Mouse (Mus musculus) left cerebral cortex, postnatal 14 days (tissue): ENCODE measurements around the gene Agpat1. TPM values are rescaled to one million over a fixed set of nuclear protein-coding genes. Genes with fewer than 3 reads are reported as not detected.

Source experiments
- DNase-seq, 2 experiments: peaks; one replicate each; pipeline ENCODE4 v3.0.0; 2021 to 2022; ENCODE audit warnings: low spot score in 2 of 2, mixed read lengths in 1 of 2
- intact Hi-C: fragments of 180-260 bp; cut with DNase I; formaldehyde crosslinking; loops from one replicate; pipeline ENCODE4 v1.15.1; 2025
- total RNA-seq, 2 experiments: library from RNA; stranded (reverse); gene quantifications; 2 replicates each; pipeline ENCODE4 v1.2.3; 2021

Agpat1 gene
- total RNA-seq, 2 experiments from 2014 or later: 175 to 180 TPM

GRCm38 (mm10) chr17:34599891-34600290, 4.2 kb upstream of the Agpat1 start:
- DNase-seq: no peak
- intact Hi-C loops: loop anchor here (10.0 kb wide), 2 partner anchors 565 to 635 kb away; partner anchors contain the start of genes Atp6v1g2, Col11a2, Nfkbil1 and Rxrb

DNA sequence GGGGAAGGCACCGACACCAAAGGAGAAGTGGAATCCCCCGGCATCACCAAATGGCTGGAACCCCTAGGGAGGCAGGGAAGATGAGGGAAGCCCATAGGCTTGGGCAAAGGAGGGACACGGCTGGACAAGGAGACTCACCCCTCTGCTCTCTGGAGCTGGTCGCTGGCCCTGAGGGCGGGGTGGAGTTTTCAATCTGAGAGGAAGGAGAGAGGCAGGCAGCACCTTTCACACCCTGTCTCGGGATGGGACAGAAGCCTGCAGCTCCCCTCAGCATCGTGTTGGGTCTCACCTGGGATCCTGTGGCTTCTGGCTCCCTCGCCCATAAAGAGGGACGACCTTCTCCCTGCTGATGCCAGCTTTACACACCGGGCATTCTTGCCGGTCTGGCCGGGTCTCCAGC, 2.3 kb upstream of the Agpat1 start:
- DNase-seq: no peak
- intact Hi-C loops: loop anchor here (1.0 to 10.0 kb wide), 3 partner anchors 9 to 633 kb away; partner anchors contain the start of genes Atp6v1g2, Col11a2, Nfkbil1 and Rxrb

GRCm38 (mm10) chr17:34603375-34604060, 544 bp upstream of the Agpat1 start, which contains the start of gene Rnf5:
Gene Rnf5, minus strand, starts transcription at chr17:34603690.
- DNase-seq: peak; percentile 100

GRCm38 (mm10) chr17:34604511-34605237, 612 bp downstream of the Agpat1 start:
- intact Hi-C loops: loop anchor here (10.0 kb wide), 2 partner anchors 570 to 630 kb away; partner anchors contain the start of genes Atp6v1g2, Col11a2, Nfkbil1 and Rxrb
- no peak for DNase-seq

More at GRCm38 (mm10) chr17:34603375-34604060, 544 bp upstream of the Agpat1 start, which contains the start of gene Rnf5:
- intact Hi-C loops: loop anchor here (10.0 kb wide), 2 partner anchors 569 to 631 kb away; partner anchors contain the start of genes Atp6v1g2, Col11a2, Nfkbil1 and Rxrb

DNA sequence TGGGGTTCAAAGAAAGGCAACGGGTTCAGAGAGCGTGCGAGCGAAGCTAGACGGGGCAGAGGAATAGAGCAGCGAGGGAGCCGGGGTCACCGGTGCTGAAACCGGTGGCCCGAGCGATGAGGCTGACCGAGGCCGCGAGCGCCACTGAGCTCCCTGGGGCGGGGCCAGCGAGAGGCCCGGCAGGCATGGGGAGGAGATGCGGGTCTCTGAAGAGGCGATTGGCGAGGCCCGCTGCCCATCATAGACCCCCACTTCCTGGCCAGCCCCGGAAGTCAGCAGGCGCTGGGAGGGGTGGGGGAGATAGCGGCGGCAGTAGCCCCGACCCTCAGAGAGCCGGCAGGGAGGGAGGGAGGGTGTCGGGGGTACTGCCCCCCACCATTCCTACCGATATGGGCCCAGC, 1.5 kb downstream of the Agpat1 start:
- DNase-seq: peak; percentile 98 to 99
- intact Hi-C loops: loop anchor here (10.0 kb wide), 2 partner anchors 571 to 629 kb away; partner anchors contain the start of genes Atp6v1g2, Col11a2, Nfkbil1 and Rxrb

- intact Hi-C loops: loop anchor here (10.0 kb wide), 2 partner anchors 572 to 628 kb away; partner anchors contain the start of genes Atp6v1g2, Col11a2, Nfkbil1 and Rxrb
- DNase-seq: peak in 1 of 2 experiments; percentile 27
Measured at GRCm38 (mm10) chr17:34606186-34607039, 2.4 kb downstream of the Agpat1 start.

DNA sequence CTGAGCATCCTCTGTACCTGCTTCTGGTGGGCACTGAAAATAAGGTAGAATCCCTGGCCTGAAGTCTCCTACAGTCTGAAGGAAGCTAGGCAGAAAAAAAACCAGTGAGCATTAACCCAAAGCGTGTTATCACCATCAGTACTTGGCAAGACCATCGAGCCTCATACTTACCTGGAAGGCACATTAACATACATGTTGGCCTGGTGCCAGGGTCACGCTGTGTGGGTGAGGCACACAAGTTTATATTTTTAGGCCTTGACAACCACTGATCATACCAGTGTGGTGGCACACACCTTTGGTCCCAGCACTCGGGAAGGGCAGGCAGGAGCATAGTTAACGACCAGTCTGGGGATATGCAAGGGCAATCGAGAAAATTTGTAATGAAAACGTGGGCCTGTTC, 3.9 kb downstream of the Agpat1 start:
- intact Hi-C loops: loop anchor here (10.0 kb wide), 2 partner anchors 573 to 627 kb away; partner anchors contain the start of genes Atp6v1g2, Col11a2, Nfkbil1 and Rxrb
- no peak for DNase-seq

DNA sequence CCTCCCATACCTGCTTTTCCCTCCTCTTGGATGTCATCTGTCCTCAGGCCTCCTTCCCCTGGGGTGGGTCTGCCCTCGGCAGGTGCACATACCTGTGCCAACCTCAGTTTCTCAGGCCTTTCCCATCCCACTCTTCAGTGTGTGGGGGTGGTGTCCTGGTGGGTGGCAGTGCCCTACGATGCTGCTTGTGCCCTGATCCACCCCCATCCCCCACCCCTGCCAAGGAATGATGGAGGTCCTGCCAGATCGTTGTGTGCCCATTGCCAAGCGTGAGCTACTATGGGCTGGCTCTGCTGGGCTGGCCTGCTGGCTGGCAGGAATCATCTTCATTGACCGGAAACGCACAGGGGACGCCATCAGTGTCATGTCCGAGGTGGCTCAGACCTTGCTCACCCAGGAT, 7.0 kb downstream of the Agpat1 start:
- intact Hi-C loops: no loop called here

GRCm38 (mm10) chr17:34613054-34613645, 9.1 kb downstream of the Agpat1 start:
- intact Hi-C loops: no loop called here
- DNase-seq: no peak

More for the DNA sequence above, 7.0 kb downstream of the Agpat1 start:
- DNase-seq: no peak

GRCm38 (mm10) chr17:34613830-34614229, 9.8 kb downstream of the Agpat1 start:
- intact Hi-C loops: no loop called here
- no peak for DNase-seq

- intact Hi-C loops: no loop called here
- no peak for DNase-seq
Measured at GRCm38 (mm10) chr17:34615871-34616270, 11.8 kb downstream of the Agpat1 start, which contains the start of gene Egfl8. Gene Egfl8, minus strand, starts transcription at chr17:34615971.

DNA sequence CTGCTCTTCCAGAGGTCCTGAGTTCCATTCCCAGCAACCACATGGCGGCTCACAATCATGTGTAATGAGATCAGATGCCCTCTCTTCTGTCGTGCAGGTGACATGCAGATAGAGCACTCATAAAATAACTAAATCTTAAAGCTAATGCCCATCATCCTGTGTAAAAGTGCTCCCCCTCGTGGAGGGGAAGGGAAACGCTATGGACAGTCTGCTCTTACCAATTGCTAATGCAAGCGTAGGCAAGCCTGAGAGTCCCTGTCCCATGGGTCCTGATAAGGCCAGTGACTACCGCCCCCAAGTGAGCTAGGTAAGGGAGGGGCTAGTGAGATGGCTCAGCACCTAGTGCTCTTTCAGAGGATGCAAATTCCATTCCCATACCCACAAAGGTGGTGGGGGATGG, 14.9 kb downstream of the Agpat1 start:
- peak in 1 of 2 experiments; percentile 66 for DNase-seq
- intact Hi-C loops: no loop called here

DNA sequence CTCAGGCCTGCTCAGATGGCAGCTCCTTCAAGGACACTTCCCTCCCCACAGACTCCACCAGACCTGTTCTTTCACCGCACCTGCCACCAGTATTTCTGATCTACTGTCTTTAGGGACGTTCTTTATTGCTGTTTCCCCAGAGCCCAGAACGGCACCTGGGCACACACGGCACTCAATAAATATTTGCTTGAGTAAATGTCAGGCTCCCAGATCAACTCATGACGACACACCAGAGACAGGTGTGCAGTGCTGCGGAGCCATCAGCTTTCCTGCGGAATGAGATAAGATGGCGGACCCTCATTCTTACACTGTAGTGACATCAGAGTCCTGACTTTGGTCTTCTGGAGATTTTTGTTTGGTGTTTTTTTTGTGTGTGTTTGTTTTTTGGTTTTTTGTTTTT, 16.9 kb downstream of the Agpat1 start:
- intact Hi-C loops: loop anchor here (10.0 kb wide), 1 partner anchor 176 kb away; no protein-coding TSS in a partner anchor
- no peak for DNase-seq

GRCm38 (mm10) chr17:34623161-34623560, 19.1 kb downstream of the Agpat1 start:
- no peak for DNase-seq
- intact Hi-C loops: loop anchor here (10.0 kb wide), 1 partner anchor 178 kb away; no protein-coding TSS in a partner anchor

DNA sequence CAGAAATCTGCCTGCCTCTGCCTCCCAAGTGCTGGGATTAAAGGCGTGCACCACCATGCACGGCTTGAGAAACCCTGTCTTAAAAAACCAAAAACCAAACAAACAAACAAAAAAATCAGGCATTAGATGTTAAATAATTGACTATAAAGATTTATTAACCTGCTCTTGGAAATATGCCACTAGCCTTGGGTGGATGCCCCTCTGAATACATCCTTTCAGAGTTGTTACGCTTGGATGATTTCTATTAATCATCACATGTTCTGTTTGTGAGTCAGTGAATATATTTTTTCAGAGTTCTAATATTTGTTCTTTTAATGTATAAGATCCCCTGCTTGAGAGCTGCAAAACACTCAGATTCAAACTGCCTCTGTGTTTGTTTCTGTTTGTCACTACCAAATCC, 20.9 kb downstream of the Agpat1 start:
- DNase-seq: no peak
- intact Hi-C loops: loop anchor here (10.0 kb wide), 1 partner anchor 180 kb away; no protein-coding TSS in a partner anchor

DNA sequence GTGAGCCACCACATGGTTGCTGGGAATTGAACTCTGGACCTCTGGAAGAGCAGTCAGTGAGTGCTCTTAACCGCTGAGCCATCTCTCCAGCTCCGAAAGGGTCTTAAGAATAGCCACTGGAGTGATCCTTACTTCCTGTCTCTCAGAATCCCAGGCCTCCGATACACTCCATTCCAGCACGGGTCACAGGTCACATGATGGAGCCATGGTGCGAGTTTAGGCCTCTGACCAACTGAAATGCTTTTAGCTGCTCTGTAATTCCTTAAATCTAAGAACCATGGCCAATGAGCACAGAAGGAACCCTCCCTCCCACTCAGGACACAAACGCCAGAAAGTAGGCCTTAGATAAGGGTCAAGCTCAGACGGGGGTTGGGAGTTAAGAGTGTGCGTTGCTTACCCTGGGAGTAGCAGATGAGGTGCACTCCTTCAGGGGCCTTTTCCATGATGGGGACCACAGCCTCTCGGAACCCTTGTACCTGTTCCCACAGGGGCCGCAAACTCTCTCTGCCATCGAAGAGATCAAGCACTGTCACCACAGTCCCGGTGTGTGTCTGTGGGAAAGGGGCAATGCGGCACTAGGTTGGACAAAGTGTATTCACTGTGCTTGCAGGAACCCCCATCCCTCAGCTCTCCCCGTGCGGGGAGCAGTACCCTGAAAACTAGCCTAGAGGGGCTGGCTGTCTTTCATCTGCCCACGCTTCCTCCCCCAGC, 22.2 kb downstream of the Agpat1 start:
- intact Hi-C loops: loop anchor here (10.0 kb wide), 1 partner anchor 181 kb away; no protein-coding TSS in a partner anchor
- DNase-seq: no peak

GRCm38 (mm10) chr17:34626773-34627092, 22.7 kb downstream of the Agpat1 start:
- intact Hi-C loops: loop anchor here (10.0 kb wide), 1 partner anchor 182 kb away; no protein-coding TSS in a partner anchor
- no peak for DNase-seq
